Mouse (Mus musculus) midbrain, postnatal 0 days (tissue): ENCODE measurements around the gene Ube2g2. TPM values are rescaled to one million over a fixed set of nuclear protein-coding genes. Genes with fewer than 3 reads are reported as not detected.

Source experiments
- ATAC-seq: fragments of 200-750 bp; cut with Nextera tagmentation; 2 replicates; pipeline ENCODE4 v1.8.0; 2017; ENCODE audit warnings: moderate number of reproducible peaks, mild to moderate bottlenecking, moderate TSS enrichment, moderate library complexity; ENCODE audit not compliant: low FRiP score
- DNase-seq: peaks from one replicate; pipeline ENCODE4 v3.0.0-alpha.2; 2015; ENCODE audit warnings: low spot score
- H3K27ac ChIP-seq: fragments of 300-500 bp; sonication (generic); 2 replicates; pipeline ENCODE4 v1.5.1; 2014; ENCODE audit warnings: low read depth, mild to moderate bottlenecking, low read length, mixed read lengths
- H3K27me3 ChIP-seq: fragments of 300-500 bp; sonication (generic); 2 replicates; pipeline ENCODE4 v1.6.1; 2014; ENCODE audit warnings: low read length, control low read depth, mixed read lengths; ENCODE audit not compliant: insufficient read depth
- H3K36me3 ChIP-seq: fragments of 300-500 bp; sonication (generic); 2 replicates; pipeline ENCODE4 v1.6.1; 2014; ENCODE audit warnings: low read length, control low read depth, mixed read lengths; ENCODE audit not compliant: insufficient read depth
- H3K4me1 ChIP-seq: fragments of 300-500 bp; sonication (generic); 2 replicates; pipeline ENCODE4 v1.6.1; 2014; ENCODE audit warnings: mild to moderate bottlenecking, control low read depth, antibody characterized with exemption, low read length, mixed read lengths; ENCODE audit not compliant: insufficient read depth
- H3K4me2 ChIP-seq: fragments of 300-500 bp; sonication (generic); 2 replicates; pipeline ENCODE4 v1.6.1; 2014; ENCODE audit warnings: low read depth, mild to moderate bottlenecking, low read length, mixed read lengths; ENCODE audit not compliant: poor library complexity, severe bottlenecking
- H3K4me3 ChIP-seq: fragments of 300-500 bp; sonication (generic); 2 replicates; pipeline ENCODE4 v1.5.1; 2014; ENCODE audit warnings: low read depth, mild to moderate bottlenecking, low read length, moderate library complexity
- H3K9ac ChIP-seq: fragments of 300-500 bp; sonication (generic); replicated peaks from 2 replicates; pipeline ENCODE4 v1.6.1; 2014; ENCODE audit warnings: mild to moderate bottlenecking, low read length, moderate library complexity, mixed read lengths; ENCODE audit not compliant: poor library complexity, severe bottlenecking
- H3K9me3 ChIP-seq: fragments of 300-500 bp; sonication (generic); 2 replicates; pipeline ENCODE4 v1.6.1; 2016; ENCODE audit warnings: low read length, control low read depth
- CTCF ChIP-seq: IDR thresholded peaks from 2 replicates; pipeline ENCODE4 v1.5.1; 2016; ENCODE audit warnings: antibody characterized with exemption, mild to moderate bottlenecking
- WGBS: fragments of 180-500 bp; shearing (Covaris S2); extraction: QIAGEN DNeasy Blood & Tissue Kit; methylation state at CpG from one replicate; pipeline ENCODE4 v1.1.7; 2014; 5-methylcytosine and 5-hydroxymethylcytosine counted together
- polyA plus RNA-seq: library from polyadenylated mRNA; unstranded; fragments of >200 nt; fragmentation: Nextera tagmentation; extraction: Ambion mirVana; gene quantifications from 2 replicates; pipeline ENCODE4 v1.2.1, GENCODE M21; 2015
- total RNA-seq: library from RNA; depleted of rRNA; stranded (reverse); fragments of >200 nt; gene quantifications from 2 replicates; pipeline ENCODE4 v1.2.3, GENCODE M21; 2014

Ube2g2 gene
- total and polyA plus RNA-seq, 2 experiments from 2014 or later: 41.8 to 67.2 TPM

GRCm38 (mm10) chr10:77589749-77590148, 32.3 kb upstream of the Ube2g2 start:
- DNase-seq (no peak), ATAC-seq (no peak)
- no peaks in the 10 kb centered on the region for H3K4me1 ChIP-seq
- no peak overlapping the region for H3K4me3 ChIP-seq
- TF ChIP-seq CTCF: no peak
- H3K9me3 ChIP-seq: no peaks in the 10 kb centered on the region
- H3K36me3 ChIP-seq: peaks cover 45% of the 10 kb centered on the region
- H3K27me3 ChIP-seq: no peaks in the 10 kb centered on the region
- H3K9ac ChIP-seq: no peak overlapping the region
- no peak overlapping the region for H3K27ac ChIP-seq
- no peak overlapping the region for H3K4me2 ChIP-seq
- 75% methylated on average over 8 of the region's 8 CpGs for WGBS

GRCm38 (mm10) chr10:77590812-77591211, 31.3 kb upstream of the Ube2g2 start:
- peak; percentile 78 for TF ChIP-seq CTCF
- no peaks in the 10 kb centered on the region for H3K9me3 ChIP-seq
- H3K27ac ChIP-seq: no peak overlapping the region
- no peak overlapping the region for H3K9ac ChIP-seq
- 40% methylated on average over 6 of the region's 6 CpGs for WGBS
- H3K4me3 ChIP-seq: no peak overlapping the region
- peaks cover 56% of the 10 kb centered on the region for H3K36me3 ChIP-seq
- no peak overlapping the region for H3K4me2 ChIP-seq
- no peaks in the 10 kb centered on the region for H3K4me1 ChIP-seq
- H3K27me3 ChIP-seq: no peaks in the 10 kb centered on the region
- DNase-seq (peak; percentile 58), ATAC-seq (no peak)

- no peak for TF ChIP-seq CTCF
- 82% methylated on average over 6 of the region's 6 CpGs for WGBS
- no peak overlapping the region for H3K4me2 ChIP-seq
- H3K36me3 ChIP-seq: peaks cover 57% of the 10 kb centered on the region
- no peaks in the 10 kb centered on the region for H3K4me1 ChIP-seq
- ATAC-seq (no peak), DNase-seq (no peak)
- H3K4me3 ChIP-seq: no peak overlapping the region
- no peaks in the 10 kb centered on the region for H3K9me3 ChIP-seq
- H3K27ac ChIP-seq: no peak overlapping the region
- no peak overlapping the region for H3K9ac ChIP-seq
- H3K27me3 ChIP-seq: no peaks in the 10 kb centered on the region
Measured at GRCm38 (mm10) chr10:77591546-77591945, 30.5 kb upstream of the Ube2g2 start.

GRCm38 (mm10) chr10:77596060-77596459, 26.0 kb upstream of the Ube2g2 start:
- Histone ChIP-seq H3K36me3 (peaks cover 67% of the 10 kb centered on the region), H3K4me1 (no peaks in the 10 kb centered on the region), H3K9me3 (no peaks in the 10 kb centered on the region), H3K27ac (no peak overlapping the region), H3K4me2 (no peak overlapping the region), H3K27me3 (no peaks in the 10 kb centered on the region), H3K4me3 (no peak overlapping the region), H3K9ac (no peak overlapping the region)
- DNase-seq (no peak), ATAC-seq (no peak)
- no peak for TF ChIP-seq CTCF
- 96% methylated on average over 2 of the region's 2 CpGs for WGBS

- Histone ChIP-seq H3K36me3 (peaks cover 17% of the 10 kb centered on the region), H3K9ac (no peak overlapping the region), H3K4me1 (peaks cover 8% of the 10 kb centered on the region; the same call in 1 of the 2 replicates), H3K27ac (no peak overlapping the region), H3K27me3 (no peaks in the 10 kb centered on the region), H3K4me3 (no peak overlapping the region), H3K4me2 (no peak overlapping the region), H3K9me3 (no peaks in the 10 kb centered on the region)
- ATAC-seq (no peak), DNase-seq (no peak)
- no peak for TF ChIP-seq CTCF
- 55% methylated on average over 4 of the region's 4 CpGs for WGBS
Measured at GRCm38 (mm10) chr10:77603021-77603420, 19.1 kb upstream of the Ube2g2 start.

- ATAC-seq (no peak), DNase-seq (no peak)
- no peak overlapping the region for H3K27ac ChIP-seq
- no peak overlapping the region for H3K9ac ChIP-seq
- TF ChIP-seq CTCF: peak; percentile 55
- H3K9me3 ChIP-seq: no peaks in the 10 kb centered on the region
- H3K36me3 ChIP-seq: peaks cover 7% of the 10 kb centered on the region; the same call in 1 of the 2 replicates
- H3K4me3 ChIP-seq: no peak overlapping the region
- no peak overlapping the region for H3K4me2 ChIP-seq
- WGBS: 90% methylated on average over 6 of the region's 6 CpGs
- H3K27me3 ChIP-seq: no peaks in the 10 kb centered on the region
- peaks cover 8% of the 10 kb centered on the region; the same call in 1 of the 2 replicates for H3K4me1 ChIP-seq
Measured at GRCm38 (mm10) chr10:77604111-77604510, 18.0 kb upstream of the Ube2g2 start.
